Mouse (Mus musculus) kidney, adult 11 months (tissue): ENCODE measurements at regions not wholly inside any gene's neighbourhood (a gene's known extent, or its start where the extent isn't known, plus 50 kb on each side); places are given as distances from the start of the nearest gene placed in this dataset.
A peak's percentile ranks its signal among the peaks of the same experiment; 100 is the strongest.
"Not testable (repeated sequence)": the region's sequence is repeated elsewhere in the genome, so short reads cannot be mapped to it uniquely, and the experiment has no call there.

Experiments
- DNase-seq: peaks from one replicate; pipeline ENCODE4 v3.0.0; 2022

GRCm38 (mm10) chr13:35499776-35500175 is 159.9 kb upstream of the Cdyl start:
- no peak for DNase-seq

DNA sequence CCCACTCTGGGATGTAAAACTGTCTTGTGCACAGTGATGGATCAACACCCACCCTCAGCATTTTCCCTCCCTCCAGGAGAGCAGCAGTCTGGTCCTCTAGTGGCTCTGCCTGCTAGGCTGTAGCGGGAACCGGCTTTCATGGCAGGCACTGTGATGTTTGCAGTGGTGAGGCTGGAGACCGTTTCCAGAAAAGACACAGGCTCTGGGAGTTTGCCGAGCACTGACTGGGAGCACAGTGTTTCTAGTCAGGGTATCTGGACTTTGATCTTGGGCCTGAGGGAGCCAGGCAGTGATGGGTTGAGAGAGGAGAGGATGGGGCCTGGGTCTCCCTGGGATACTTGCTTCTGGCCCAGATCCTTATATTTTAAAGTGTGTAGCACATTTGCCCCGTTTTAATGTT is 158.7 kb upstream of the Cdyl start:
- DNase-seq, result no peak

DNA sequence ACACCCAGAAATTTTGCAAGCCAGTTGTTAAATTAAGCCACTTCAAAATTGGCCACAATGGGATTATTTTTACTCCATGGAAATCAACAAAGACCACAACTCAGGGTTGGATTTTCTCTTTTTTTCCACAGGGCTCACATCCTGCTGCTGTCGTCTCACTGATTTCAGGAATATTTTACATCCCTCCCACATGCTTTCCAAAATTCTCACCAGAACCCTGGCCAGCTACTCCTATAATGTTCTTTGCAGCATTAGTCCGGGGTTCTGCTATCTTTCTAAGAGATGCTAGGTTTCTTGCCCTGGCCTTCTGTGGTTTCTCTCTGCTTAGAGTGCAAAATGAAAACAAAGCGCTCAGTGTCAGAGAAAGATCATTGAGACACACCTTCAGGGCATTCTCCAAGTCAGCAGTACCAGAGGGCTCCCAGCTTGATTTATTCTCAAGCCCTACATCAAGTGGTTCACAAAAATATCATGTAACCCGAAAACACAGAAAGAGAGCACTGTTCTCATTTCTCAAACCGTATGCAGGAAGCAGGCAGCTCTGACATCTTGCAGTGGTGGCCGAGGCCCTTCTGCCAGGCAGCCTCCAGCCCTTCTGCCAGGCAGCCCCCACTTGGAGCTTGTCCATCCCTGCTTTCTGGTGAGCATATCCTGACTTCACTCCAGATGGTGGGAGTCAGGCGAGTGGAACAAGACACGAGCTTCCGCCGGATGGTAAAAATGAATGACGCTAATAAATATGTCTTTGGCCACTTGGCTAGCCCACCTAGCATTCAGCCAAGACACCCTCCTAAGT is 158.1 kb upstream of the Cdyl start:
- DNase-seq, result no peak

GRCm38 (mm10) chr13:35502147-35502522 is 157.5 kb upstream of the Cdyl start:
- DNase-seq, result peak; percentile 23

- peak; percentile 25 for DNase-seq
Measured at GRCm38 (mm10) chr13:35503362-35503821, 156.2 kb upstream of the Cdyl start.

- DNase-seq, result no peak
Measured at GRCm38 (mm10) chr13:35507195-35507594, 152.4 kb upstream of the Cdyl start.

DNA sequence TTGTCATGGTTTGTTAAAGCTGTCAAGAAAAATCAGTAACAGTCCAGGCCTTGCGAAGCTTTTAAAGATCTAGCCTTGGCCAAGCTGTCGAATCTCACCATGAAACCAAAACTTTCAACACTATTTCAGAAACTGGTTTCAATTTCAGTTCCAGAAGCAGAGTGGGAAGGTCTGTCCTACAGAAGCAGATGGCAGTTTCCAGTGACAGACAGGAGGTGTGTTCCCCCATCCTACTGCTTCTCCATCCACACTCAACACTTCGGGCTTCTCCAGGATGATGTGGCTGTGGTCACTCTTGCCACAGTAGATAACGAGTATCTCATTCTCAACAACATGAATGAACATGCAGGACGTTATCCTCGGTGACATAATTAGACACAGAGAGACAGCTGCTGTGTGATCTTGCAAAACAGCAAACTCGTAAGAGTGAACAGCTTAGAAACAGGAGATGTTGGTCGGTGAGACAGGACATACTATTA is 147.6 kb upstream of the Cdyl start:
- DNase-seq, result no peak

DNA sequence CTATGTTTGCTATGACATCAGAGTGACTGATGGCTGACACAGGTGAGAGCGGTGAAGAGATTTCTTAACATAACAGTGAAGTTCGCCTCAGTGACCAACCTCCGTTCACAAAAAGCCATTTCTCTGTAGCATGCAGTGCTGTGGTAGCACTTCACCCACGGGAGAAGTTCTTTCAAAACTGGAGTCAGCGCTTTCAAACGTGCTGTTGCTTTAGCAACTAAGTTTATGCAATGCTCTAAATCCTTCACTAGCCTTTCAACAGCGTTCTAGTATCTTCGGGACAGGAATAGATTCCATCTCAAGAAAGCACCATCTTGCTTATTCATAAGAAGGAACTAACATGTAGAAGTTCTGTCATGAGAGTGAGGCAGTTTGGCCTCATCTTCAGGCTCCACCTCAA is 146.5 kb upstream of the Cdyl start:
- DNase-seq, result no peak

- no peak for DNase-seq
Measured at GRCm38 (mm10) chr13:35515291-35515690, 144.3 kb upstream of the Cdyl start.

DNA sequence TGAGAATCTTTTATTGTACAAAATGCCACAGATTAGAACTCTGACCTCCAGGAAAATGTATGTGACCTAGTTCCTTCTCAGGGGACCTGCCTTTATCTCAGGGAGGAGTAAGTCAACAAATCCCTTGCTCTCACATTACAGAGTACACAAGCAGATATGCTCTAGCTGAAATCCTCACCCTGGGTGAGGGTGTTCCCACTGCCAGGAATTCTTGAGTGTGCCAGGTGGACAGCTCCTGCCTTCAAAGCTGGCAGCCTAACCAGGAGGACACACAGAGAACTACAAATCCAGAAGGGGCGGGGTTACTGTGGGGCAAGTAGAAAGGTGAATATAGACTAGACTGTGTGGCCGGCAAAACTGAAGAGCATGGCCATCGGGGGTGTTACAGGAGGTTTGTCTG is 141.9 kb upstream of the Cdyl start:
- no peak for DNase-seq

- DNase-seq, result no peak
Measured at GRCm38 (mm10) chr13:35522272-35522671, 137.4 kb upstream of the Cdyl start.

DNA sequence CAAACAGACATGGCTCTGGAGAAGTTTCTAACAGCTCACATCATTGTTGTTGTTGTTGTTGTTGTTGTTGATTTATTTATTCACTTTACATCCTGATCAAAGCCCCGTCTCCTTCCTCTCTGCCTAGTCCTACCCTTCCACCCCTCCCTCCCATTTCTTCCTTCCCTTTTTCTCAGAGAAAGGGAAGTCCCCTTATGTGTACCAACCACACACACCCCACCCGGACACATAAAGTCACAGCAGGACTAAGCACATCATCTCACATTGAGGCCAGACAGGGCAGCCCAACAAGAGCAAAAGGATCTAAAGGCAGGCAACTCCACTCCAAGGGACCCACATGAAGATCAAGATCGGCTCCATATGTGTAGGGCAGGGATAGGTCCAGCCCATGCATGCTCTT is 130.1 kb upstream of the Cdyl start:
- DNase-seq, result no peak

DNA sequence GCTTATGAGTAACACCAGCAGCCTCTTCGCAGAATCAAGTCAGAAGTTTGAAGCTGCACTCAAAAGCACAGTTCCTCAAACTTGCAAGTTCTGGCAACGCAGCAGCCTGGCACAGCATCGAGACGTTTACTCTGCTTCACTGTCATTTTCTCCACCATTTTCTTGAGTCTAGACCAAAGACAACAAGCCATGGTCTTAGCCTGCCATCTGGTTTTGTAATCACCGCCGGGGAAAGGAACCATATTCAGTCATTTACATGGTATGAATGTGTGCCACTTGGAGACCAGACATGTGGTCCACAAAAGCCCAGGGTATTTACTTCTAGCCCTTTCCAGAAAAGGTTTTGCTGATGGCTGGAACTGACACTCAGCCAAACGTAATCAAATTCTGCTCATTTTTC is 122.5 kb upstream of the Cdyl start:
- no peak for DNase-seq

- peak; percentile 23 for DNase-seq
Measured at GRCm38 (mm10) chr13:35537936-35538335, 121.7 kb upstream of the Cdyl start.

- DNase-seq, result no peak
Measured at GRCm38 (mm10) chr13:35540433-35540832, 119.2 kb upstream of the Cdyl start.

DNA sequence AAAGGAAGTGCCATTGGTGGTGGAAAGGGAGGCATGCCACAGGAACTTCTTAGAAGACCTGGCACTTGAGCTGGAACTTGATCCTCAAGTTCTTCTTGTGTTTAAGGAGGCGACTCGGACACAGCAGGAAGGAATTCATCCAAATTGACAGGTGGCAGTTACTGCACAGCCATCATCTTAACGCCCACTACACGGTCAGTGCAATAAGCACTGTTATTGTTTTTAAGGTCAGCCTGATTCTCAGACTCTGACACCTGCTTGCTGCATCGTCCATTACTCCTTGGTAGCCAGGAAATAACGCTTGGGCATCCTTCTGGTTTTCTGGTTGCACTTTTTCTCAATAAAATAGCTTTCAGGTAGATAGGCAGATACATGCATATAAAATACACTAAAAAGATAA is 118.6 kb upstream of the Cdyl start:
- no peak for DNase-seq

GRCm38 (mm10) chr13:35564006-35564405 is 95.6 kb upstream of the Cdyl start:
- DNase-seq, result no peak

GRCm38 (mm10) chr13:35581616-35582015 is 78.0 kb upstream of the Cdyl start:
- no peak for DNase-seq

DNA sequence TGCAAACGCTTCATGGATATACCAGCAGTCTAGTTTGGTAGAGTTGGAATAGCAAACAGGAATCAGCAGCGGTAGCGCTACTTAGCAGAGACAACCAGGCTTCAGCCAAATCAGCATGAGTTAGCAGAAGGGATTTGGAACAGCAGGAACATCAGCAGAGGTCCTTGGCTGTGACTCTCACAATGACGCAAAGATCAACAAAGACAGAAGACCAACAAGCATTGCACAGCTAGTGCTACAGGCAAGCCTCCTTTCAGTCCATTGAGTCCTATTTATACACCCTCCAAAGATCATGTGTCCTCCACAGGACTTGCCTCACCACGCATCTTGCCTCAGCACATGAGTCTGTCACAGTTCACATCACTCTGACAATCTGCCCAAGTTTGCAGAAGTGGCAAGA is 61.6 kb upstream of the Cdyl start:
- no peak for DNase-seq

DNA sequence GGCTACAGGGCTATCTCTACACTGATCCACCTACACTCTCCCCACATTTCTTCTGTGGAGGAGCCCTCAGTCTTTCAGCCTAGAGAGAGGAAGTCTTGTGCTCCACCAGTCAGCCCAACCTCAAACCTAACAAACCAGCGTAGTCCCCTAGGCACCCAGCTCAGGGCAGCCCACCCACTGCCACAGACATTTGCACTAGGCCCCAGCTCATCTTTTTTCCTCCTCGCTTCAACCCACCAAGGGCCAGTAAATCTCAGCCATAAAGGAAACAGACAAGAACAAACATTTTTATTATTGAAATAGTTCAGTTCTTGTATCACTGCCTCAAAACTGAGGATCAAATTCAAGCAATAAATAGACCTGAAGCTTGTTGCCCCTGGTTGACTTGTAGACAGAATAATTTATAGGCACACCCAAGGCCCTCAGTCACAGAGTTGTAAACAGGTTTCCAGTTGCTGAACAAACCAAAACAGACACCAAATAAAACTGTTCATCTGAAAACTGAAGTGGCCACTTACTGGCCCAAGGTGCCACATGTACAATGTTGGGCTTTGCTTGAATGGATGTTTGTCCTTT is 58.0 kb upstream of the Cdyl start:
- no peak for DNase-seq

- DNase-seq, result no peak
Measured at GRCm38 (mm10) chr13:35603080-35603479, 56.6 kb upstream of the Cdyl start.

GRCm38 (mm10) chr13:35604061-35604460 is 55.6 kb upstream of the Cdyl start:
- DNase-seq, result no peak

DNA sequence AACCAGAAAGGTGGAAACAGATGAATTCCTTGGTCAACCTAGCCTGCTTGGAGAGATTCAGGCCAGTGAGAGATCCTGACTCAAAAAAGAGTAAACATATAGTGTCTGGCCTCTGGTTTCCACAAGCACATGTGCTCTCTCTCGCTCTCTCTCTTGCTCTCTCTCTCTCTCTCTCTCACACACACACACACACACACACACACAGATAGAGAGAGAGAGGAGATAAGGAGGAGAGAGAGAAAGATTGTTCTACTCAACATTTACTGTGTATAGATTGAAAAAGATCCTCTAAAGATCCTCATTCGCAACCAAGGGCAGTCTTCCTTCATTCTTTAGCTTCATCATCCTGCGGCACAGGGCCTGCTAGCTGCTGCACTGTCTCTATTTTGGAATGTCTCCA is 54.9 kb upstream of the Cdyl start:
- no peak for DNase-seq

GRCm38 (mm10) chr13:35606857-35607561 is 52.6 kb upstream of the Cdyl start:
- DNase-seq, result not testable (repeated sequence)
